Mouse (Mus musculus) C2C12 (cell line): ENCODE data around the gene Grik3. TPM values are rescaled to one million over a fixed set of nuclear protein-coding genes. Genes with fewer than 3 reads are reported as not detected.

Source experiments
- H3K27me3 ChIP-seq: one replicate; pipeline ENCODE4 v1.6.1; 2011; ENCODE audit not compliant: control insufficient read depth, insufficient read depth, insufficient read length
- H3K36me3 ChIP-seq: one replicate; pipeline ENCODE4 v1.6.1; 2011; ENCODE audit not compliant: control insufficient read depth, insufficient read depth
- H3K4me3 ChIP-seq: one replicate; pipeline ENCODE4 v1.5.1; 2011; ENCODE audit warnings: mild to moderate bottlenecking, control low read depth; ENCODE audit not compliant: poor library complexity, insufficient read depth, severe bottlenecking
- H3K79me2 ChIP-seq: one replicate; pipeline ENCODE4 v1.6.1; 2011; ENCODE audit not compliant: control insufficient read depth, insufficient read depth
- H3K79me3 ChIP-seq: one replicate; pipeline ENCODE4 v1.6.1; 2011; ENCODE audit warnings: low read depth, control low read depth
- H3ac ChIP-seq: one replicate; pipeline ENCODE3; 2011; ENCODE audit warnings: low read depth; ENCODE audit not compliant: control insufficient read depth, insufficient read length
- CEBPB ChIP-seq: IDR thresholded peaks from one replicate; pipeline ENCODE4 v1.6.1; 2011; ENCODE audit warnings: low read depth, mild to moderate bottlenecking, control low read depth, moderate library complexity
- CTCF ChIP-seq: IDR thresholded peaks from one replicate; pipeline ENCODE4 v1.5.1; 2011; ENCODE audit not compliant: control insufficient read depth, insufficient read depth, insufficient read length
- FOSL1 ChIP-seq: IDR thresholded peaks from one replicate; pipeline ENCODE4 v1.8.0; 2011; ENCODE audit warnings: mild to moderate bottlenecking, low read length; ENCODE audit not compliant: poor library complexity, insufficient read depth, severe bottlenecking
- MAX ChIP-seq: IDR thresholded peaks from one replicate; pipeline ENCODE4 v1.6.1; 2011; ENCODE audit warnings: mild to moderate bottlenecking, control low read depth
- MYOD1 ChIP-seq: IDR thresholded peaks from one replicate; pipeline ENCODE4 v1.6.1; 2011; ENCODE audit warnings: low read depth; ENCODE audit not compliant: control insufficient read depth, insufficient read length
- MYOG ChIP-seq: IDR thresholded peaks from one replicate; pipeline ENCODE4 v1.6.1; 2011; ENCODE audit not compliant: control insufficient read depth, insufficient read length; ENCODE audit errors: extremely low read depth
- USF1 ChIP-seq: IDR thresholded peaks from one replicate; pipeline ENCODE4 v1.6.1; 2011; ENCODE audit warnings: low read depth, mild to moderate bottlenecking, control low read depth, moderate library complexity
- polyA plus RNA-seq: library from polyadenylated mRNA; unstranded; fragments of >200 nt; fragmentation: generic; extraction: Trizol; gene quantifications from one replicate; pipeline ENCODE4 v1.2.1, GENCODE M21; 2012; ENCODE audit warnings: missing spikeins

The Grik3 gene
- polyA plus RNA-seq, 1 experiment, result 0.01 TPM

- TF ChIP-seq CEBPB (no peak), MAX (no peak), FOSL1 (no peak), CTCF (no peak), MYOD1 (no peak), MYOG (no peak), USF1 (no peak)
- H3K27me3 ChIP-seq, result no peaks in the 10 kb centered on the region
- H3ac ChIP-seq, result no peak overlapping the region
- no peaks in the 10 kb centered on the region for H3K79me3 ChIP-seq
- H3K4me3 ChIP-seq, result no peak overlapping the region
- no peaks in the 10 kb centered on the region for H3K36me3 ChIP-seq
- no peaks in the 10 kb centered on the region for H3K79me2 ChIP-seq
Measured at GRCm38 (mm10) chr4:125636616-125637304, 146.3 kb downstream of the Grik3 start.

GRCm38 (mm10) chr4:125637364-125637763 is 146.9 kb downstream of the Grik3 start:
- Histone ChIP-seq H3ac (no peak overlapping the region), H3K79me2 (no peaks in the 10 kb centered on the region), H3K27me3 (no peaks in the 10 kb centered on the region), H3K36me3 (no peaks in the 10 kb centered on the region), H3K79me3 (no peaks in the 10 kb centered on the region), H3K4me3 (no peak overlapping the region)
- TF ChIP-seq FOSL1, result no peak
- TF ChIP-seq MYOD1, result no peak
- no peak for TF ChIP-seq CEBPB
- no peak for TF ChIP-seq MAX
- TF ChIP-seq MYOG, result no peak
- no peak for TF ChIP-seq CTCF
- no peak for TF ChIP-seq USF1

- no peak overlapping the region for H3K4me3 ChIP-seq
- no peak for TF ChIP-seq MYOG
- TF ChIP-seq CTCF, result no peak
- TF ChIP-seq FOSL1, result no peak
- TF ChIP-seq MYOD1, result no peak
- no peak for TF ChIP-seq MAX
- no peak for TF ChIP-seq USF1
- H3ac ChIP-seq, result no peak overlapping the region
- no peaks in the 10 kb centered on the region for H3K79me3 ChIP-seq
- no peaks in the 10 kb centered on the region for H3K79me2 ChIP-seq
- H3K27me3 ChIP-seq, result no peaks in the 10 kb centered on the region
- no peaks in the 10 kb centered on the region for H3K36me3 ChIP-seq
Measured at GRCm38 (mm10) chr4:125640520-125640919, 150.0 kb downstream of the Grik3 start.

- no peaks in the 10 kb centered on the region for H3K79me3 ChIP-seq
- H3K79me2 ChIP-seq, result no peaks in the 10 kb centered on the region
- no peaks in the 10 kb centered on the region for H3K36me3 ChIP-seq
- no peaks in the 10 kb centered on the region for H3K27me3 ChIP-seq
- H3K4me3 ChIP-seq, result no peak overlapping the region
- TF ChIP-seq CTCF (no peak), MYOD1 (no peak), MYOG (no peak), USF1 (no peak), FOSL1 (no peak), CEBPB (no peak), MAX (no peak)
- H3ac ChIP-seq, result no peak overlapping the region
Measured at GRCm38 (mm10) chr4:125640921-125641663, 150.6 kb downstream of the Grik3 start.

- TF ChIP-seq USF1 (no peak), MAX (no peak), CEBPB (no peak), MYOD1 (no peak), FOSL1 (no peak), MYOG (no peak), CTCF (no peak)
- H3ac ChIP-seq, result no peak overlapping the region
- no peaks in the 10 kb centered on the region for H3K79me3 ChIP-seq
- no peaks in the 10 kb centered on the region for H3K27me3 ChIP-seq
- no peaks in the 10 kb centered on the region for H3K36me3 ChIP-seq
- H3K4me3 ChIP-seq, result no peak overlapping the region
- H3K79me2 ChIP-seq, result no peaks in the 10 kb centered on the region
Measured at GRCm38 (mm10) chr4:125644581-125645568, 154.4 kb downstream of the Grik3 start.
